Mouse (Mus musculus) Patski (cell line): ENCODE measurements around the gene Lect2. TPM values are rescaled to one million over a fixed set of nuclear protein-coding genes. Genes with fewer than 3 reads are reported as not detected.

Source experiments
- ATAC-seq: fragments of 100-300 bp; one replicate; pipeline ENCODE4 v1.8.0; 2021
- CTCF ChIA-PET: fragments of 350-600 bp; sonication (Branson Sonifier 250); formaldehyde crosslinking; loops from one replicate; lab custom pipeline; 2022; ENCODE audit warnings: inconsistent platforms; lab: Charles Lee
- POLR2A ChIA-PET: fragments of 350-600 bp; sonication (Branson Sonifier 250); formaldehyde crosslinking; loops from one replicate; lab custom pipeline; 2022; ENCODE audit warnings: antibody characterized with exemption, inconsistent platforms; lab: Charles Lee
- DNase-seq: peaks from one replicate; pipeline ENCODE4 v3.0.0-alpha.2; 2011; ENCODE audit warnings: low read depth, low spot score
- H3K27me3 ChIP-seq: fragments of 371-371 bp; one replicate; pipeline ENCODE4 v1.5.1; 2021
- CTCF ChIP-seq: fragments of 100-300 bp; IDR thresholded peaks from one replicate; pipeline ENCODE4 v1.5.1; 2021
- in situ Hi-C: fragments of 300-500 bp; cut with MboI; formaldehyde crosslinking; loops from 3 replicates; pipeline ENCODE4 v1.11.1; 2018; ENCODE audit warnings: low pct_unique_long_range_greater_than_20kb, mixed read lengths
- polyA plus RNA-seq: library from polyadenylated mRNA; unstranded; gene quantifications from one replicate; pipeline ENCODE4 v1.2.3, GENCODE M21; 2021

The Lect2 gene
- polyA plus RNA-seq, 1 experiment from 2014 or later, result not detected

- TF ChIP-seq CTCF, result no peak
- DNase-seq (peak; percentile 30), ATAC-seq (peak; percentile 70)
- ChIA-PET CTCF (interaction anchor here (1.0 to 1.5 kb wide), 3 partner anchors 10 to 59 kb away, joined by 3 read pairs; no protein-coding TSS in a partner anchor), POLR2A (no interaction called here)
- H3K27me3 ChIP-seq, result no peaks in the 10 kb centered on the region
- in situ Hi-C loops, result no loop called here
Measured at GRCm38 (mm10) chr13:56581961-56582434, 33.7 kb upstream of the Lect2 start.

- no peaks in the 10 kb centered on the region for H3K27me3 ChIP-seq
- ChIA-PET POLR2A (no interaction called here), CTCF (interaction anchor here (1.0 to 1.5 kb wide), 4 partner anchors 9 to 60 kb away, joined by 3 to 4 read pairs (median 3); no protein-coding TSS in a partner anchor)
- in situ Hi-C loops, result no loop called here
- no peak for TF ChIP-seq CTCF
- ATAC-seq, result peak; percentile 13
- no peak for DNase-seq
Measured at GRCm38 (mm10) chr13:56581512-56581911, 33.2 kb upstream of the Lect2 start.

GRCm38 (mm10) chr13:56580450-56580849 lies 32.1 kb upstream of the Lect2 start:
- in situ Hi-C loops, result no loop called here
- ATAC-seq (no peak), DNase-seq (no peak)
- ChIA-PET CTCF (interaction anchor here (1.3 to 1.5 kb wide), 2 partner anchors 15 to 32 kb away, joined by 3 to 4 read pairs; no protein-coding TSS in a partner anchor), POLR2A (no interaction called here)
- no peak for TF ChIP-seq CTCF
- no peaks in the 10 kb centered on the region for H3K27me3 ChIP-seq

- POLR2A ChIA-PET, result no interaction called here
- no peak for DNase-seq
- H3K27me3 ChIP-seq, result no peaks in the 10 kb centered on the region
- CTCF ChIA-PET, result no interaction called here
- in situ Hi-C loops, result no loop called here
- TF ChIP-seq CTCF, result no peak
- no peak for ATAC-seq
Measured at GRCm38 (mm10) chr13:56578097-56578496, 29.8 kb upstream of the Lect2 start.

GRCm38 (mm10) chr13:56575701-56576321 lies 27.5 kb upstream of the Lect2 start:
- TF ChIP-seq CTCF, result peak; percentile 93
- CTCF ChIA-PET, result interaction anchor here (0.9 to 1.8 kb wide), 12 partner anchors 11 to 150 kb away, joined by 3 to 5 read pairs (median 4); no protein-coding TSS in a partner anchor
- no peaks in the 10 kb centered on the region for H3K27me3 ChIP-seq
- in situ Hi-C loops, result no loop called here
- ATAC-seq, result peak; percentile 54
- POLR2A ChIA-PET, result no interaction called here
- peak; percentile 34 for DNase-seq

GRCm38 (mm10) chr13:56575074-56575473 lies 26.8 kb upstream of the Lect2 start:
- TF ChIP-seq CTCF, result no peak
- in situ Hi-C loops, result no loop called here
- no peaks in the 10 kb centered on the region for H3K27me3 ChIP-seq
- ATAC-seq, result no peak
- no peak for DNase-seq
- ChIA-PET POLR2A (no interaction called here), CTCF (interaction anchor here (0.9 to 1.8 kb wide), 11 partner anchors 10 to 150 kb away, joined by 3 to 5 read pairs (median 4); no protein-coding TSS in a partner anchor)

GRCm38 (mm10) chr13:56571645-56572044 lies 23.3 kb upstream of the Lect2 start:
- DNase-seq (no peak), ATAC-seq (no peak)
- POLR2A ChIA-PET, result no interaction called here
- H3K27me3 ChIP-seq, result no peaks in the 10 kb centered on the region
- CTCF ChIA-PET, result interaction anchor here (1.0 to 1.1 kb wide), 2 partner anchors 10 to 16 kb away, joined by 3 to 4 read pairs; no protein-coding TSS in a partner anchor
- no peak for TF ChIP-seq CTCF
- in situ Hi-C loops, result no loop called here

- H3K27me3 ChIP-seq, result no peaks in the 10 kb centered on the region
- no peak for DNase-seq
- in situ Hi-C loops, result no loop called here
- no peak for ATAC-seq
- CTCF ChIA-PET, result interaction anchor here (0.9 to 1.2 kb wide), 3 partner anchors 15 to 92 kb away, joined by 3 to 6 read pairs (median 4); no protein-coding TSS in a partner anchor
- POLR2A ChIA-PET, result no interaction called here
- TF ChIP-seq CTCF, result no peak
Measured at GRCm38 (mm10) chr13:56566336-56566735, 18.0 kb upstream of the Lect2 start.

GRCm38 (mm10) chr13:56563075-56563474 lies 14.8 kb upstream of the Lect2 start:
- no peak for DNase-seq
- in situ Hi-C loops, result loop anchor here (5.0 kb wide), 2 partner anchors 79 to 189 kb away; partner anchors contain the start of gene Gm45623
- ATAC-seq, result no peak
- CTCF ChIA-PET, result interaction anchor here (1.0 kb wide), 1 partner anchor 13 kb away, joined by 4 read pairs; no protein-coding TSS in a partner anchor
- no peaks in the 10 kb centered on the region for H3K27me3 ChIP-seq
- TF ChIP-seq CTCF, result peak; percentile 75
- POLR2A ChIA-PET, result no interaction called here

- POLR2A ChIA-PET, result no interaction called here
- no peak for TF ChIP-seq CTCF
- CTCF ChIA-PET, result no interaction called here
- ATAC-seq (no peak), DNase-seq (no peak)
- H3K27me3 ChIP-seq, result no peaks in the 10 kb centered on the region
- in situ Hi-C loops, result loop anchor here (5.0 kb wide), 2 partner anchors 81 to 191 kb away; partner anchors contain the start of gene Gm45623
Measured at GRCm38 (mm10) chr13:56561129-56561528, 12.8 kb upstream of the Lect2 start.
